Mouse (Mus musculus): ENCODE measurements around the gene Ankrd31. TPM values are rescaled to one million over a fixed set of nuclear protein-coding genes. Genes with fewer than 3 reads are reported as not detected.
"Not testable (repeated sequence)": the region's sequence is repeated elsewhere in the genome, so short reads cannot be mapped to it uniquely, and the experiment has no call there.

The Ankrd31 gene
- polyA plus RNA-seq, 1 experiment from 2014 or later, result 0.09 TPM

- Histone ChIP-seq H3K4me2 (ENCODE audit: low read length) (no peak overlapping the region), H3K36me3 (ENCODE audit: control insufficient read depth, insufficient read depth, low read length) (no peaks in the 10 kb centered on the region), H3K27ac (ENCODE audit: low read length) (no peak overlapping the region), H3K9ac (ENCODE audit: low read depth, low read length) (no peak overlapping the region), H3K4me3 (ENCODE audit: low read depth, low read length) (no peak overlapping the region), H3K27me3 (ENCODE audit: control insufficient read depth, insufficient read depth, low read depth, low read length) (peaks cover 15% of the 10 kb centered on the region), H3K9me3 (replicated peaks; ENCODE audit: control insufficient read depth, low read length, poor library complexity, severe bottlenecking) (no peaks in the 10 kb centered on the region), H3K4me1 (ENCODE audit: control insufficient read depth, insufficient read depth, low read length) (peaks cover 10% of the 10 kb centered on the region)
- no peak for ATAC-seq
- WGBS, result 49% methylated on average over 10 of the region's 10 CpGs
These were observed 178.1 kb downstream of the Ankrd31 start for GRCm38 (mm10) chr13:96925991-96926725.

- Histone ChIP-seq H3K4me2 (ENCODE audit: low read length) (no peak overlapping the region), H3K4me3 (ENCODE audit: low read depth, low read length) (no peak overlapping the region), H3K27me3 (ENCODE audit: control insufficient read depth, insufficient read depth, low read depth, low read length) (peaks cover 15% of the 10 kb centered on the region), H3K27ac (ENCODE audit: low read length) (no peak overlapping the region), H3K9ac (ENCODE audit: low read depth, low read length) (no peak overlapping the region), H3K4me1 (ENCODE audit: control insufficient read depth, insufficient read depth, low read length) (peaks cover 10% of the 10 kb centered on the region), H3K36me3 (ENCODE audit: control insufficient read depth, insufficient read depth, low read length) (no peaks in the 10 kb centered on the region), H3K9me3 (replicated peaks; ENCODE audit: control insufficient read depth, low read length, poor library complexity, severe bottlenecking) (no peaks in the 10 kb centered on the region)
- no peak for ATAC-seq
- WGBS, result 100% methylated on average over 1 of the region's 1 CpGs
These were observed 179.7 kb downstream of the Ankrd31 start for GRCm38 (mm10) chr13:96927781-96928180.

GRCm38 (mm10) chr13:96928432-96929039 is 180.5 kb downstream of the Ankrd31 start:
- H3K27ac ChIP-seq (ENCODE audit: low read length), result no peak overlapping the region
- no peak for ATAC-seq

GRCm38 (mm10) chr13:96932745-96933144 is 184.7 kb downstream of the Ankrd31 start:
- Histone ChIP-seq H3K36me3 (ENCODE audit: control insufficient read depth, insufficient read depth, low read length) (no peaks in the 10 kb centered on the region), H3K4me1 (ENCODE audit: control insufficient read depth, insufficient read depth, low read length) (no peaks in the 10 kb centered on the region), H3K27me3 (ENCODE audit: control insufficient read depth, insufficient read depth, low read depth, low read length) (no peaks in the 10 kb centered on the region), H3K4me3 (ENCODE audit: low read depth, low read length) (no peak overlapping the region), H3K9ac (ENCODE audit: low read depth, low read length) (no peak overlapping the region), H3K9me3 (replicated peaks; ENCODE audit: control insufficient read depth, low read length, poor library complexity, severe bottlenecking) (no peaks in the 10 kb centered on the region), H3K27ac (ENCODE audit: low read length) (no peak overlapping the region), H3K4me2 (ENCODE audit: low read length) (no peak overlapping the region)
- WGBS, result 95% methylated on average over 5 of the region's 5 CpGs
- no peak for ATAC-seq

More at GRCm38 (mm10) chr13:96928432-96929039, 180.5 kb downstream of the Ankrd31 start:
- WGBS, result 15% methylated on average over 8 of the region's 8 CpGs
- no peaks in the 10 kb centered on the region for H3K9me3 ChIP-seq (replicated peaks; ENCODE audit: control insufficient read depth, low read length, poor library complexity, severe bottlenecking)
- no peak overlapping the region for H3K9ac ChIP-seq (ENCODE audit: low read depth, low read length)
- no peaks in the 10 kb centered on the region for H3K36me3 ChIP-seq (ENCODE audit: control insufficient read depth, insufficient read depth, low read length)
- H3K4me3 ChIP-seq (ENCODE audit: low read depth, low read length), result no peak overlapping the region
- H3K27me3 ChIP-seq (ENCODE audit: control insufficient read depth, insufficient read depth, low read depth, low read length), result peaks cover 15% of the 10 kb centered on the region
- H3K4me2 ChIP-seq (ENCODE audit: low read length), result no peak overlapping the region
- H3K4me1 ChIP-seq (ENCODE audit: control insufficient read depth, insufficient read depth, low read length), result peaks cover 10% of the 10 kb centered on the region

GRCm38 (mm10) chr13:96933367-96933766 is 185.3 kb downstream of the Ankrd31 start:
- Histone ChIP-seq H3K4me1 (ENCODE audit: control insufficient read depth, insufficient read depth, low read length) (no peaks in the 10 kb centered on the region), H3K36me3 (ENCODE audit: control insufficient read depth, insufficient read depth, low read length) (no peaks in the 10 kb centered on the region), H3K9ac (ENCODE audit: low read depth, low read length) (no peak overlapping the region), H3K27me3 (ENCODE audit: control insufficient read depth, insufficient read depth, low read depth, low read length) (no peaks in the 10 kb centered on the region), H3K9me3 (replicated peaks; ENCODE audit: control insufficient read depth, low read length, poor library complexity, severe bottlenecking) (no peaks in the 10 kb centered on the region), H3K4me2 (ENCODE audit: low read length) (no peak overlapping the region), H3K27ac (ENCODE audit: low read length) (no peak overlapping the region), H3K4me3 (ENCODE audit: low read depth, low read length) (no peak overlapping the region)
- ATAC-seq, result no peak
- 70% methylated on average over 8 of the region's 8 CpGs for WGBS

GRCm38 (mm10) chr13:96936173-96936777 is 188.2 kb downstream of the Ankrd31 start:
- H3K27me3 ChIP-seq (ENCODE audit: control insufficient read depth, insufficient read depth, low read depth, low read length), result no peaks in the 10 kb centered on the region
- WGBS, result 70% methylated on average over 6 of the region's 6 CpGs
- H3K4me2 ChIP-seq (ENCODE audit: low read length), result no peak overlapping the region
- H3K4me1 ChIP-seq (ENCODE audit: control insufficient read depth, insufficient read depth, low read length), result no peaks in the 10 kb centered on the region
- no peak for ATAC-seq
- no peak overlapping the region for H3K4me3 ChIP-seq (ENCODE audit: low read depth, low read length)
- H3K36me3 ChIP-seq (ENCODE audit: control insufficient read depth, insufficient read depth, low read length), result no peaks in the 10 kb centered on the region
- no peak overlapping the region for H3K9ac ChIP-seq (ENCODE audit: low read depth, low read length)
- no peak overlapping the region for H3K27ac ChIP-seq (ENCODE audit: low read length)
- H3K9me3 ChIP-seq (replicated peaks; ENCODE audit: control insufficient read depth, low read length, poor library complexity, severe bottlenecking), result no peaks in the 10 kb centered on the region

- Histone ChIP-seq H3K4me2 (ENCODE audit: low read length) (no peak overlapping the region), H3K27me3 (ENCODE audit: control insufficient read depth, insufficient read depth, low read depth, low read length) (no peaks in the 10 kb centered on the region), H3K27ac (ENCODE audit: low read length) (no peak overlapping the region), H3K4me3 (ENCODE audit: low read depth, low read length) (no peak overlapping the region), H3K9me3 (replicated peaks; ENCODE audit: control insufficient read depth, low read length, poor library complexity, severe bottlenecking) (no peaks in the 10 kb centered on the region), H3K4me1 (ENCODE audit: control insufficient read depth, insufficient read depth, low read length) (no peaks in the 10 kb centered on the region), H3K9ac (ENCODE audit: low read depth, low read length) (no peak overlapping the region), H3K36me3 (ENCODE audit: control insufficient read depth, insufficient read depth, low read length) (no peaks in the 10 kb centered on the region)
- WGBS, result 74% methylated on average over 10 of the region's 10 CpGs
- ATAC-seq, result no peak
These were observed 189.0 kb downstream of the Ankrd31 start for GRCm38 (mm10) chr13:96937059-96937558.

- Histone ChIP-seq H3K36me3 (ENCODE audit: control insufficient read depth, insufficient read depth, low read length) (no peaks in the 10 kb centered on the region), H3K4me1 (ENCODE audit: control insufficient read depth, insufficient read depth, low read length) (no peaks in the 10 kb centered on the region), H3K27me3 (ENCODE audit: control insufficient read depth, insufficient read depth, low read depth, low read length) (no peaks in the 10 kb centered on the region), H3K9me3 (replicated peaks; ENCODE audit: control insufficient read depth, low read length, poor library complexity, severe bottlenecking) (no peaks in the 10 kb centered on the region), H3K4me2 (ENCODE audit: low read length) (no peak overlapping the region), H3K9ac (ENCODE audit: low read depth, low read length) (no peak overlapping the region), H3K27ac (ENCODE audit: low read length) (no peak overlapping the region), H3K4me3 (ENCODE audit: low read depth, low read length) (no peak overlapping the region)
- 91% methylated on average over 10 of the region's 10 CpGs for WGBS
- ATAC-seq, result no peak
These were observed 191.6 kb downstream of the Ankrd31 start for GRCm38 (mm10) chr13:96939680-96940079.

- WGBS, result 90% methylated on average over 11 of the region's 11 CpGs
- H3K36me3 ChIP-seq (ENCODE audit: control insufficient read depth, insufficient read depth, low read length); H3K4me3 ChIP-seq (ENCODE audit: low read depth, low read length): not testable (repeated sequence)
These were observed 193.4 kb downstream of the Ankrd31 start for GRCm38 (mm10) chr13:96941481-96941880.

More at GRCm38 (mm10) chr13:96941481-96941880, 193.4 kb downstream of the Ankrd31 start:
- H3K9me3 ChIP-seq (replicated peaks; ENCODE audit: control insufficient read depth, low read length, poor library complexity, severe bottlenecking); H3K4me1 ChIP-seq (ENCODE audit: control insufficient read depth, insufficient read depth, low read length); ATAC-seq; H3K27ac ChIP-seq (ENCODE audit: low read length); H3K9ac ChIP-seq (ENCODE audit: low read depth, low read length); H3K27me3 ChIP-seq (ENCODE audit: control insufficient read depth, insufficient read depth, low read depth, low read length); H3K4me2 ChIP-seq (ENCODE audit: low read length): not testable (repeated sequence)

Measured in midbrain, embryonic 16.5 days (tissue).